Mouse (Mus musculus) lung, embryonic 14.5 days (tissue): Measurements from ENCODE around the gene Dync2h1. TPM values are rescaled to one million over a fixed set of nuclear protein-coding genes. Genes with fewer than 3 reads are reported as not detected.

ENCODE experiments used
- ATAC-seq: fragments of 200-750 bp; cut with Nextera tagmentation; 2 replicates; pipeline ENCODE4 v1.8.0; 2017; ENCODE audit warnings: mild to moderate bottlenecking, moderate TSS enrichment, moderate library complexity; ENCODE audit not compliant: insufficient read depth
- DNase-seq: peaks from one replicate; pipeline ENCODE4 v3.0.0-alpha.2; 2015
- H3K27ac ChIP-seq: fragments of 300-500 bp; sonication (generic); 2 replicates; pipeline ENCODE4 v1.5.1; 2014; ENCODE audit warnings: low read depth, mild to moderate bottlenecking, moderate library complexity
- H3K27me3 ChIP-seq: fragments of 300-500 bp; sonication (generic); 2 replicates; pipeline ENCODE4 v1.6.1; 2014; ENCODE audit warnings: low read length, control low read depth; ENCODE audit not compliant: insufficient read depth
- H3K36me3 ChIP-seq: fragments of 300-500 bp; sonication (generic); 2 replicates; pipeline ENCODE4 v1.6.1; 2014; ENCODE audit warnings: control low read depth; ENCODE audit not compliant: insufficient read depth
- H3K4me1 ChIP-seq: fragments of 300-500 bp; sonication (generic); 2 replicates; pipeline ENCODE4 v1.6.1; 2014; ENCODE audit warnings: antibody characterized with exemption, control low read depth; ENCODE audit not compliant: insufficient read depth
- H3K4me2 ChIP-seq: fragments of 300-500 bp; sonication (generic); 2 replicates; pipeline ENCODE4 v1.6.1; 2014; ENCODE audit warnings: mild to moderate bottlenecking
- H3K4me3 ChIP-seq: fragments of 300-500 bp; sonication (generic); 2 replicates; pipeline ENCODE4 v1.5.1; 2014; ENCODE audit warnings: low read depth, low read length
- H3K9ac ChIP-seq: fragments of 300-500 bp; sonication (generic); 2 replicates; pipeline ENCODE4 v1.6.1; 2014
- H3K9me3 ChIP-seq: fragments of 300-500 bp; sonication (generic); 2 replicates; pipeline ENCODE4 v1.6.1; 2016; ENCODE audit warnings: low read depth, low read length, control low read depth
- CTCF ChIP-seq: IDR thresholded peaks from 2 replicates; pipeline ENCODE4 v1.5.1; 2016; ENCODE audit warnings: antibody characterized with exemption, low read depth
- WGBS: fragments of 180-500 bp; shearing (Covaris S2); extraction: QIAGEN DNeasy Blood & Tissue Kit; methylation state at CpG from one replicate; pipeline ENCODE4 v1.1.7; 2014; 5-methylcytosine and 5-hydroxymethylcytosine counted together
- polyA plus RNA-seq: library from polyadenylated mRNA; unstranded; fragments of >200 nt; fragmentation: Nextera tagmentation; extraction: Ambion mirVana; gene quantifications from 2 replicates; pipeline ENCODE4 v1.2.1, GENCODE M21; 2014

Dync2h1 gene
- polyA plus RNA-seq, 1 experiment from 2014 or later = 16.0 TPM

GRCm38 (mm10) chr9:7041231-7041630, 143.0 kb downstream of the Dync2h1 start:
- Histone ChIP-seq H3K4me3 (no peak overlapping the region), H3K4me2 (no peak overlapping the region), H3K27ac (no peak overlapping the region), H3K9me3 (no peaks in the 10 kb centered on the region), H3K27me3 (no peaks in the 10 kb centered on the region), H3K36me3 (peaks cover 6% of the 10 kb centered on the region; the same call in 1 of the 2 replicates), H3K9ac (no peak overlapping the region), H3K4me1 (no peaks in the 10 kb centered on the region)
- ATAC-seq (no peak), DNase-seq (no peak)
- 85% methylated on average over 5 of the region's 5 CpGs for WGBS
- TF ChIP-seq CTCF = no peak

GRCm38 (mm10) chr9:7032553-7032952, 151.7 kb downstream of the Dync2h1 start:
- DNase-seq = no peak
- no peaks in the 10 kb centered on the region for H3K4me1 ChIP-seq
- ATAC-seq = no peak
- no peak overlapping the region for H3K27ac ChIP-seq
- 0 out of 2 replicates have a peak, but pooled peaks cover 7% of the 10 kb centered on the region for H3K36me3 ChIP-seq
- no peaks in the 10 kb centered on the region for H3K27me3 ChIP-seq
- no peak overlapping the region for H3K9ac ChIP-seq
- no peaks in the 10 kb centered on the region for H3K9me3 ChIP-seq
- H3K4me3 ChIP-seq = no peak overlapping the region
- WGBS = 90% methylated on average over 2 of the region's 2 CpGs
- TF ChIP-seq CTCF = no peak
- H3K4me2 ChIP-seq = no peak overlapping the region

GRCm38 (mm10) chr9:7015600-7015999, 168.6 kb downstream of the Dync2h1 start:
- no peak overlapping the region for H3K4me3 ChIP-seq
- no peak overlapping the region for H3K4me2 ChIP-seq
- 0 out of 2 replicates have a peak, but pooled peaks cover 5% of the 10 kb centered on the region for H3K36me3 ChIP-seq
- H3K9me3 ChIP-seq = no peaks in the 10 kb centered on the region
- no peak overlapping the region for H3K27ac ChIP-seq
- H3K9ac ChIP-seq = no peak overlapping the region
- H3K4me1 ChIP-seq = no peaks in the 10 kb centered on the region
- ATAC-seq (no peak), DNase-seq (no peak)
- no peak for TF ChIP-seq CTCF
- no peaks in the 10 kb centered on the region for H3K27me3 ChIP-seq

GRCm38 (mm10) chr9:7014733-7015132, 169.5 kb downstream of the Dync2h1 start:
- Histone ChIP-seq H3K9me3 (no peaks in the 10 kb centered on the region), H3K27ac (no peak overlapping the region), H3K4me2 (no peak overlapping the region), H3K36me3 (0 out of 2 replicates have a peak, but pooled peaks cover 5% of the 10 kb centered on the region), H3K27me3 (no peaks in the 10 kb centered on the region), H3K9ac (no peak overlapping the region), H3K4me1 (no peaks in the 10 kb centered on the region), H3K4me3 (no peak overlapping the region)
- no peak for TF ChIP-seq CTCF
- no peak for DNase-seq
- ATAC-seq = no peak
- 92% methylated on average over 1 of the region's 1 CpGs for WGBS

- no peak for ATAC-seq
- Histone ChIP-seq H3K4me2 (no peak overlapping the region), H3K9ac (no peak overlapping the region), H3K36me3 (0 out of 2 replicates have a peak, but pooled peaks cover 7% of the 10 kb centered on the region), H3K4me1 (no peaks in the 10 kb centered on the region), H3K27me3 (no peaks in the 10 kb centered on the region), H3K27ac (no peak overlapping the region), H3K9me3 (no peaks in the 10 kb centered on the region), H3K4me3 (no peak overlapping the region)
- no peak for TF ChIP-seq CTCF
- no peak for DNase-seq
- WGBS = 67% methylated on average over 3 of the region's 3 CpGs
Measured at GRCm38 (mm10) chr9:7009785-7010184, 174.5 kb downstream of the Dync2h1 start.

- Histone ChIP-seq H3K9me3 (no peaks in the 10 kb centered on the region), H3K9ac (no peak overlapping the region), H3K27ac (no peak overlapping the region), H3K4me1 (no peaks in the 10 kb centered on the region), H3K4me3 (no peak overlapping the region), H3K27me3 (no peaks in the 10 kb centered on the region), H3K36me3 (0 out of 2 replicates have a peak, but pooled peaks cover 2% of the 10 kb centered on the region), H3K4me2 (no peak overlapping the region)
- no peak for ATAC-seq
- TF ChIP-seq CTCF = no peak
- 25% methylated on average over 2 of the region's 2 CpGs for WGBS
- no peak for DNase-seq
Measured at GRCm38 (mm10) chr9:6994865-6995264, 189.4 kb downstream of the Dync2h1 start.

- ATAC-seq = no peak
Measured at GRCm38 (mm10) chr9:6994275-6994674, 190.0 kb downstream of the Dync2h1 start.

More at GRCm38 (mm10) chr9:6994275-6994674, 190.0 kb downstream of the Dync2h1 start:
- no peaks in the 10 kb centered on the region for H3K4me1 ChIP-seq
- no peak for TF ChIP-seq CTCF
- H3K27ac ChIP-seq = no peak overlapping the region
- no peak overlapping the region for H3K4me2 ChIP-seq
- H3K36me3 ChIP-seq = 0 out of 2 replicates have a peak, but pooled peaks cover 2% of the 10 kb centered on the region
- no peaks in the 10 kb centered on the region for H3K27me3 ChIP-seq
- DNase-seq = no peak
- no peaks in the 10 kb centered on the region for H3K9me3 ChIP-seq
- no peak overlapping the region for H3K4me3 ChIP-seq
- no peak overlapping the region for H3K9ac ChIP-seq
